Mouse (Mus musculus) forebrain, embryonic 14.5 days (tissue): ENCODE measurements around the gene Kif21a. TPM values are rescaled to one million over a fixed set of nuclear protein-coding genes. Genes with fewer than 3 reads are reported as not detected.

Experiments used
- ATAC-seq: fragments of 200-750 bp; cut with Nextera tagmentation; 2 replicates; pipeline ENCODE4 v1.8.0; 2017; ENCODE audit warnings: mild to moderate bottlenecking, moderate library complexity
- DNase-seq: peaks from one replicate; pipeline ENCODE4 v3.0.0-alpha.2; 2015; ENCODE audit warnings: low spot score
- H3K27ac ChIP-seq: fragments of 300-500 bp; sonication (generic); 2 replicates; pipeline ENCODE4 v1.5.1; 2014; ENCODE audit warnings: low read depth, mild to moderate bottlenecking, control low read depth, low read length, moderate library complexity
- H3K27me3 ChIP-seq: fragments of 300-500 bp; sonication (generic); replicated peaks from 2 replicates; pipeline ENCODE4 v1.6.1; 2014; ENCODE audit warnings: low read length, control low read depth, mixed read lengths; ENCODE audit not compliant: control insufficient read depth, insufficient read depth
- H3K36me3 ChIP-seq: fragments of 300-500 bp; sonication (generic); 2 replicates; pipeline ENCODE4 v1.6.1; 2014; ENCODE audit warnings: low read length, control low read depth; ENCODE audit not compliant: control insufficient read depth, insufficient read depth
- H3K4me1 ChIP-seq: fragments of 300-500 bp; sonication (generic); 2 replicates; pipeline ENCODE4 v1.6.1; 2014; ENCODE audit warnings: antibody characterized with exemption, low read length, control low read depth; ENCODE audit not compliant: control insufficient read depth, insufficient read depth
- H3K4me2 ChIP-seq: fragments of 300-500 bp; sonication (generic); 2 replicates; pipeline ENCODE4 v1.6.1; 2014; ENCODE audit warnings: mild to moderate bottlenecking, control low read depth, low read length
- H3K4me3 ChIP-seq: fragments of 300-500 bp; sonication (generic); 2 replicates; pipeline ENCODE4 v1.5.1; 2014; ENCODE audit warnings: low read depth, low read length, control low read depth
- H3K9ac ChIP-seq: fragments of 300-500 bp; sonication (generic); 2 replicates; pipeline ENCODE4 v1.6.1; 2014; ENCODE audit warnings: mild to moderate bottlenecking, low read length, control low read depth, moderate library complexity
- H3K9me3 ChIP-seq: fragments of 300-500 bp; sonication (generic); replicated peaks from 2 replicates; pipeline ENCODE4 v1.6.1; 2016; ENCODE audit warnings: low read length, control low read depth, mixed read lengths; ENCODE audit not compliant: control insufficient read depth
- WGBS: fragments of 180-500 bp; shearing (Covaris S2); extraction: QIAGEN DNeasy Blood & Tissue Kit; methylation state at CpG from one replicate; pipeline ENCODE4 v1.1.7; 2014; 5-methylcytosine and 5-hydroxymethylcytosine counted together
- polyA plus RNA-seq: library from polyadenylated mRNA; unstranded; fragments of >200 nt; fragmentation: Nextera tagmentation; extraction: Ambion mirVana; gene quantifications from 2 replicates; pipeline ENCODE4 v1.2.1, GENCODE M21; 2014

The Kif21a gene
- polyA plus RNA-seq, 1 experiment from 2014 or later: 50.3 TPM

DNA sequence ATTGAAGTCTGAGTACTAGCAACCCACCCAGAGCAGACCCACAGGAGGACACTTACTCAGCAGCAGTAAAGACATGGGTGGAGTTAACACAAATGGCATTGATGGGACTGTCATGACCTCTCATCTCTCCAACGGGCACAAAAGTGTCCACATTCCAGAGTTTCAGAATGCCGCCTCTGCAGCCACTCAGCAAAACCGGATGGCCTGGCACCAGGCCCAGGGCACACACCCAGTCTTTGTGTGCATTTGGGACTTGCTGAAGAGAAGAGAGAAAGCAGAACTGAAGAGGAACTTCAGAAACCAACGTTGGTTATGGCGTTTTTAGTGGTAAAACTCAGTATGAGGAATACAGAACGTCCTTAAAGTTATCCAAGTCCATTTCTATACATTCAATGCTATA is 114.2 kb downstream of the Kif21a start:
- peak; percentile 17 for DNase-seq
- 79% methylated on average over 6 of the region's 6 CpGs for WGBS
- no peaks in the 10 kb centered on the region for H3K27me3 ChIP-seq
- no peak overlapping the region for H3K27ac ChIP-seq
- H3K36me3 ChIP-seq: peaks cover 69% of the 10 kb centered on the region
- no peak overlapping the region for H3K9ac ChIP-seq
- no peaks in the 10 kb centered on the region for H3K9me3 ChIP-seq
- H3K4me3 ChIP-seq: no peak overlapping the region
- no peaks in the 10 kb centered on the region for H3K4me1 ChIP-seq
- no peak for ATAC-seq
- H3K4me2 ChIP-seq: no peak overlapping the region

- Histone ChIP-seq H3K4me3 (no peak overlapping the region), H3K4me1 (no peaks in the 10 kb centered on the region), H3K9me3 (no peaks in the 10 kb centered on the region), H3K27ac (no peak overlapping the region), H3K27me3 (no peaks in the 10 kb centered on the region), H3K36me3 (peaks cover 32% of the 10 kb centered on the region), H3K4me2 (no peak overlapping the region), H3K9ac (no peak overlapping the region)
- DNase-seq (no peak), ATAC-seq (no peak)
- 32% methylated on average over 5 of the region's 5 CpGs for WGBS
Measured at GRCm38 (mm10) chr15:90931451-90931850, 118.3 kb downstream of the Kif21a start.

DNA sequence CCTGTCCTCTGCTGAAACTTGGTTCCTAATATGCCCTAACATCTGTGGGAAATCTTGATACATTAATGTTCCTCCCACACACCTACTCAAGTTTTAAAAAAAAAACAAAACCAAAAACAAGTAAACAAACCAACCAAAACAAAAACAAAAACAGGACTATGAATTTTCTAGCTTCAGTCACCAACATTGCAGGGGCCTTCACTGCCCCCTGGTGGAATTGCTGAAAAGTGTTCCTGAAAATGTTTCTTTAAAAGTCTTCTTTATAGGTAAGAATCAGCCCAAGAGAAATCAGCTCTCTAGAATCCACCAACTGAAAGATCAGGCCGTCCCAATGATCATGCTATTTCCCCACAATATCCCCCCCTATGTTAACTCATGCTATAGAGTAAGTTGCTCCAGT is 120.7 kb downstream of the Kif21a start:
- no peak overlapping the region for H3K4me3 ChIP-seq
- H3K36me3 ChIP-seq: peaks cover 12% of the 10 kb centered on the region
- H3K4me2 ChIP-seq: no peak overlapping the region
- H3K27me3 ChIP-seq: no peaks in the 10 kb centered on the region
- H3K4me1 ChIP-seq: no peaks in the 10 kb centered on the region
- ATAC-seq: peak; percentile 42; the same call in 1 of the 2 replicates
- WGBS: 11% methylated on average over 1 of the region's 1 CpGs
- H3K9me3 ChIP-seq: no peaks in the 10 kb centered on the region
- DNase-seq: peak; percentile 64
- no peak overlapping the region for H3K27ac ChIP-seq
- no peak overlapping the region for H3K9ac ChIP-seq

DNA sequence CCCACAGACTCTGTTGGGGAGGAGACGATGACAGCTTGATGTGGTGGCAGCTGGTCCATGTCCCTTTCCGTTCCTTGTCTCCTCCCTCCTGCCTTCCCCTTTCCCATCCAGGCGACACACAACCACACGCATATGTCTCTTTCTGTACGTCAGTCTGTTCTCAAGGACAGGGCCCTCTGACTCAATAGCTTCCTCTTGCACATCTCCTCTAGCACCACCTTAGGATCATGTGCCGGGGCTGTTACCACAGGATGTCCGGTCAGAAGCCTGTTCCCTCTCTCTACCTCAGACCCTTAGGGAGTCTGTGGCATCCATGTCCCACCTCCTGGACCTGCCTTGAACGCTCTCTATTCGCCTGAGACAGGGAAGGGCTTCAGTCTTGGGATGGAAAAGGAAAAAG is 153.3 kb downstream of the Kif21a start:
- ATAC-seq (no peak), DNase-seq (no peak)
- Histone ChIP-seq H3K27me3 (no peaks in the 10 kb centered on the region), H3K36me3 (no peaks in the 10 kb centered on the region), H3K4me2 (no peak overlapping the region), H3K4me3 (no peak overlapping the region), H3K4me1 (no peaks in the 10 kb centered on the region), H3K27ac (no peak overlapping the region), H3K9ac (no peak overlapping the region), H3K9me3 (no peaks in the 10 kb centered on the region)
- 90% methylated on average over 9 of the region's 9 CpGs for WGBS

- DNase-seq: peak; percentile 66
- H3K27ac ChIP-seq: no peak overlapping the region
- ATAC-seq: no peak
- no peaks in the 10 kb centered on the region for H3K27me3 ChIP-seq
- no peaks in the 10 kb centered on the region for H3K9me3 ChIP-seq
- 78% methylated on average over 8 of the region's 8 CpGs for WGBS
- H3K9ac ChIP-seq: no peak overlapping the region
- no peaks in the 10 kb centered on the region for H3K4me1 ChIP-seq
- no peak overlapping the region for H3K4me3 ChIP-seq
- H3K36me3 ChIP-seq: no peaks in the 10 kb centered on the region
- no peak overlapping the region for H3K4me2 ChIP-seq
Measured at GRCm38 (mm10) chr15:90887466-90887865, 162.3 kb downstream of the Kif21a start.

Other genes with a start within 250 kb of the Kif21a start
- 16.5 and 17.7 TPM in 2 replicates for gene Abcd2, start 141.9 kb upstream of the Kif21a start, polyA plus RNA-seq
- not detected in 2 replicates for gene CN725425, start 149.5 kb upstream of the Kif21a start, polyA plus RNA-seq